Mouse (Mus musculus) bone marrow, adult 2 months (tissue): ENCODE results near the gene Rnasel.

Source experiments
- CTCF ChIP-seq: fragments of 200-500 bp; IDR thresholded peaks from 2 replicates; pipeline ENCODE4 v1.5.1; 2011; ENCODE audit warnings: low read length, control low read depth; ENCODE audit not compliant: control insufficient read depth, insufficient read depth
- POLR2A ChIP-seq: fragments of 200-500 bp; IDR thresholded peaks from 2 replicates; pipeline ENCODE4 v1.6.1; 2011; ENCODE audit warnings: low read depth, mild to moderate bottlenecking, control low read depth, low read length, borderline replicate concordance; ENCODE audit not compliant: control insufficient read depth

DNA sequence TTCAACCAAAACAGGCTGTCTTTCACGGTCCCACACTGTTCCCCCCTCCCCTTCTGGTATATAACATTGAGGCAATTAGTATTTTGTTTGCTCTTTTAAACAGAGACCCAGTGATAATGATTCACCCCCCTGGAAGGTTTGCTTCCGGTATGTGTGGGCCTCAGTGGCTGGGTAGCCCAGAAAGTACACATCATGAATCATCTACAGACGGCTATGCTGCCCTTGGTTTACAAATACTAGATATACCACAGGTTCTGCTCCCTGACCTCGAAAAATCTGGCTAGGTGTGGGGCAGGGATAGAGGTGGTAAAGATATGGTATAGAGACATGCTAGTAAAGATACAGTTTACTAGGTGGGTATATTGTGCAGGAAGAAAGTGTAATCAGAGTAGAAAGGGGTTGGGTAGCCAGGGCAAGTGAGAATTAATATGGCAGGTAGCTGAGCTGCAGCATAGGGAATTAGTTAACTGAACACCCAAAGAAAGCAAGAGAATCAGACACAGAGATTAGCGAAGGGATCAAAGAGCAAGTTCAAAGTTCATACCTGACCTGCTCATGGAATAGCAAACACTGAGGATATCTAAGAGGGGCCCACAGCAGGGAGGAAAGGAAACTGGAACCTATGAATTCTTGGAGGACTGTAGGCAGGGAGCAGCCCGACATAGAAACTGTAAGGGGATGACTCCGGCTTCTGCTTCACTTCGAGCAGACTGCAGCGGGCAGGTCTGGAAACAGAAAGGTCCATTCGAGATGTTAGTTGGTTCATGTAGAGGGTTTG, 21.0 kb downstream of the Rnasel start:
- TF ChIP-seq CTCF (no peak), POLR2A (no peak)
